Mouse (Mus musculus): ENCODE data around the gene Tmeff2. TPM values are rescaled to one million over a fixed set of nuclear protein-coding genes. Genes with fewer than 3 reads are reported as not detected.

Gene Tmeff2
- polyA plus RNA-seq, 1 experiment from 2014 or later, result 7.0 TPM

- no peak overlapping the region for H3K4me2 ChIP-seq
- H3K27ac ChIP-seq (ENCODE audit: low read depth, low read length), result no peak overlapping the region
- no peaks in the 10 kb centered on the region for H3K36me3 ChIP-seq (ENCODE audit: control insufficient read depth, insufficient read depth, low read length)
- no peaks in the 10 kb centered on the region for H3K27me3 ChIP-seq (ENCODE audit: control insufficient read depth, insufficient read depth, low read length)
- 88% methylated on average over 11 of the region's 11 CpGs for WGBS
- no peak overlapping the region for H3K4me3 ChIP-seq (ENCODE audit: low read depth, low read length)
- DNase-seq (ENCODE audit: low spot score, missing footprints) (no peak), ATAC-seq (ENCODE audit: low FRiP score) (no peak)
- H3K4me1 ChIP-seq (ENCODE audit: control insufficient read depth, insufficient read depth, low read length), result no peaks in the 10 kb centered on the region
- H3K9ac ChIP-seq (ENCODE audit: low read length), result no peak overlapping the region
- H3K9me3 ChIP-seq (ENCODE audit: control insufficient read depth, low read length), result no peaks in the 10 kb centered on the region
Observed at GRCm38 (mm10) chr1:51199088-51199830, 298.8 kb downstream of the Tmeff2 start.

DNA sequence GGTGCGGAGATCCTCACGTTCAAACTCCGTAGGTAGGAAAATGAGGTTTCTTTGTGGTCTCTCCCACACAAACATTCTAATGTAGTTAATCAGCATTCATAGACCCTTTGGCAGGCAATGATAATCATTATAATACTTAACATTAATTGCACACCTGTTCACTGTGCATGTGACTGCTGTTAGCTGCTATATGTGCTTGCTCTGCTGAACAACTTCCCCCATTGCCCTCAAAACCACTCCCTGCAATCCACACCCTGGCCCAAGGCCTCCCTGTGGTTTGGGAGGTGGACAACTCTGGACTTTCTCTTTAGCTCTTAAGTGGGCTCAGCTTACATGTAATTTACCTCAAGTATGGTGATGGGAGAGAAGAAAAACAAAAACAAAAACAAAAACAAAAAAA, 299.5 kb downstream of the Tmeff2 start:
- no peaks in the 10 kb centered on the region for H3K36me3 ChIP-seq (ENCODE audit: control insufficient read depth, insufficient read depth, low read length)

GRCm38 (mm10) chr1:51215631-51216030, 315.2 kb downstream of the Tmeff2 start:
- Histone ChIP-seq H3K4me1 (ENCODE audit: control insufficient read depth, insufficient read depth, low read length) (peaks cover 6% of the 10 kb centered on the region), H3K27ac (ENCODE audit: low read depth, low read length) (no peak overlapping the region), H3K4me3 (ENCODE audit: low read depth, low read length) (no peak overlapping the region), H3K27me3 (ENCODE audit: control insufficient read depth, insufficient read depth, low read length) (no peaks in the 10 kb centered on the region), H3K36me3 (ENCODE audit: control insufficient read depth, insufficient read depth, low read length) (no peaks in the 10 kb centered on the region), H3K9me3 (ENCODE audit: control insufficient read depth, low read length) (no peaks in the 10 kb centered on the region), H3K9ac (ENCODE audit: low read length) (no peak overlapping the region), H3K4me2 (no peak overlapping the region)
- WGBS, result 94% methylated on average over 3 of the region's 3 CpGs
- DNase-seq (ENCODE audit: low spot score, missing footprints) (no peak), ATAC-seq (ENCODE audit: low FRiP score) (no peak)

More for the DNA sequence above, 299.5 kb downstream of the Tmeff2 start:
- no peak for DNase-seq (ENCODE audit: low spot score, missing footprints)
- H3K4me1 ChIP-seq (ENCODE audit: control insufficient read depth, insufficient read depth, low read length), result no peaks in the 10 kb centered on the region
- H3K4me3 ChIP-seq (ENCODE audit: low read depth, low read length), result no peak overlapping the region
- no peak overlapping the region for H3K4me2 ChIP-seq
- H3K9me3 ChIP-seq (ENCODE audit: control insufficient read depth, low read length), result no peaks in the 10 kb centered on the region
- WGBS, result 92% methylated on average over 3 of the region's 3 CpGs
- no peak for ATAC-seq (ENCODE audit: low FRiP score)
- H3K27me3 ChIP-seq (ENCODE audit: control insufficient read depth, insufficient read depth, low read length), result no peaks in the 10 kb centered on the region
- no peak overlapping the region for H3K9ac ChIP-seq (ENCODE audit: low read length)
- H3K27ac ChIP-seq (ENCODE audit: low read depth, low read length), result no peak overlapping the region

DNA sequence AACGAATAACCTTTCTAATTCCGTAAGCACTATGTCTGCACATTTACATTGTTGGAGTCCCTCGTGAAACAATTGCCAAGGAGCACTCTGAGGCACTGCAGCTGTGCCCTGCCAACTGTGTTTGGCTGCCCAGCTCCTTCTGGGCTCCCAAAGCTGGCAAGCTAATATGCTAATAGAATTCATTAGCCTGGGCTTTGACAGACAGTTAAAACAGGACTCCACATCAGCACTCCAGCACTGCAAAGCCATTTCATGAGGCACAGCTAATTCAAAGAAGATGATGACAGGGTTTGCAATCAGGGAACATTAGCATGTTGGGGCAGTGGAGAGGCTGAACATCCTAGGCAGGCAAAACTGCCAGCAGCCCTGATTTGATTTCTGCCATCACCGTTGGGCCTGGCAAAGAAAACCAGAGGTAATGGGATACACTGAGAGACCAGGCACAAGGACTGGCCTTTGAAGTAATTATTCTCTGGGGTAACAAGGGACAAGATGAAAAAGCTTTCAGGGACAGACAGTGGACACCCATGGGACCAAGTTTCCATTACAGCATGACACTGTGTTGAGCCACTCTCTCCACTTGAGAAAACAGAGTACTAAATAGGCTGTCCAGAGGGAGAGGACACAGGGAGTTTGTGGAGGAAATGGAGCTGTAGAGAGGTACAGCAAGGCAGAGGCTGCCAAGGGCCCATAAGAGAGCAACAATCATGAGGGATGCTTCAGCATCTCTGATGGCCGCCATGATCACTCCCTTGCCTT, 316.0 kb downstream of the Tmeff2 start:
- H3K9me3 ChIP-seq (ENCODE audit: control insufficient read depth, low read length), result no peaks in the 10 kb centered on the region
- no peak overlapping the region for H3K4me2 ChIP-seq
- H3K4me3 ChIP-seq (ENCODE audit: low read depth, low read length), result no peak overlapping the region
- H3K9ac ChIP-seq (ENCODE audit: low read length), result no peak overlapping the region
- DNase-seq (ENCODE audit: low spot score, missing footprints), result no peak
- H3K36me3 ChIP-seq (ENCODE audit: control insufficient read depth, insufficient read depth, low read length), result no peaks in the 10 kb centered on the region
- no peaks in the 10 kb centered on the region for H3K27me3 ChIP-seq (ENCODE audit: control insufficient read depth, insufficient read depth, low read length)
- 69% methylated on average over 5 of the region's 5 CpGs for WGBS
- H3K27ac ChIP-seq (ENCODE audit: low read depth, low read length), result no peak overlapping the region
- H3K4me1 ChIP-seq (ENCODE audit: control insufficient read depth, insufficient read depth, low read length), result peaks cover 6% of the 10 kb centered on the region
- peak; percentile 61; the same call in 1 of the 2 replicates for ATAC-seq (ENCODE audit: low FRiP score)

DNA sequence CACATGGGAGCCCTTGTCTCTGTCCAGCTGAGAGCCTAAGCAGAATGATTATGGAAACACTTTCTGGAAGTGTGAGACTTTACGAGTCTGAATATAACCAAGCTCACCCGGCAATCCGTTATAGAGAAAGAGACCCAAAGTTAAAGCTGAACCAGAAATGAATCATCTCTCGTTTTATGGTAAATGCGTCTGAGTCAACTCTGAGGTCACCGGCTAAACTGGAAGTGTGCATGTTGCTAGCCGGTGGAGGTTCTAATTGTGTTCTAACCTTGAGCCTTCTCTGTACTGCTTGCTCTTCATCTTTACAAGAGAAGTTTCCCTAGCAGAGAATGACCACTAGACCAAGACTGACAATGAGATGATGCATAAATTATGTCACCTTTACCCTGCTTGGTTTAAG, 316.8 kb downstream of the Tmeff2 start:
- WGBS, result 64% methylated on average over 7 of the region's 7 CpGs
- Histone ChIP-seq H3K4me1 (ENCODE audit: control insufficient read depth, insufficient read depth, low read length) (peaks cover 6% of the 10 kb centered on the region), H3K27me3 (ENCODE audit: control insufficient read depth, insufficient read depth, low read length) (no peaks in the 10 kb centered on the region), H3K9ac (ENCODE audit: low read length) (no peak overlapping the region), H3K4me2 (no peak overlapping the region), H3K9me3 (ENCODE audit: control insufficient read depth, low read length) (no peaks in the 10 kb centered on the region), H3K4me3 (ENCODE audit: low read depth, low read length) (no peak overlapping the region), H3K36me3 (ENCODE audit: control insufficient read depth, insufficient read depth, low read length) (no peaks in the 10 kb centered on the region), H3K27ac (ENCODE audit: low read depth, low read length) (no peak overlapping the region)
- no peak for ATAC-seq (ENCODE audit: low FRiP score)
- no peak for DNase-seq (ENCODE audit: low spot score, missing footprints)

DNA sequence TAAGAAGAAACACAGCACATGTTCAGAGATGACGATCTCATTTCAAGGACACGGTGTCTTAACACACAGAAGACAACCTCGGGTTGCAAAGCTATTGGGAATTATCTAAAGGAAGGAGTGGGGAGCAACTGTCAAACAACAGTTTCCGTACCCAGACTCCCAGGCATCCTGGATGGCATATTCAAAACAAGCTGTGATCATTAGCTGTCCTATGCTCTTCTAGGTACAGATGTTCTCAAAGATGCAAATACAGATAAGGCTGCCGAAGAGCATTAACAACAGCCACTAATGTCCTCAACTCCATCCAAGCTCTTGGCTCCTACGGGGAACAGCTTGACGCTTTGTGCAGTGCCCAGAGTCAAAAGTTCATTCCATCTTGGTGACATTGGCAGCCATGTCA, 324.7 kb downstream of the Tmeff2 start:
- ATAC-seq (ENCODE audit: low FRiP score), result no peak
- Histone ChIP-seq H3K4me3 (ENCODE audit: low read depth, low read length) (no peak overlapping the region), H3K9ac (ENCODE audit: low read length) (no peak overlapping the region), H3K36me3 (ENCODE audit: control insufficient read depth, insufficient read depth, low read length) (no peaks in the 10 kb centered on the region), H3K27ac (ENCODE audit: low read depth, low read length) (no peak overlapping the region), H3K27me3 (ENCODE audit: control insufficient read depth, insufficient read depth, low read length) (no peaks in the 10 kb centered on the region), H3K4me1 (ENCODE audit: control insufficient read depth, insufficient read depth, low read length) (no peaks in the 10 kb centered on the region), H3K9me3 (ENCODE audit: control insufficient read depth, low read length) (no peaks in the 10 kb centered on the region), H3K4me2 (no peak overlapping the region)
- DNase-seq (ENCODE audit: low spot score, missing footprints), result no peak
- 88% methylated on average over 7 of the region's 7 CpGs for WGBS

Small RNA genes lying within 50 kb of the gene (microRNA-seq; reads per million reads assigned to microRNA genes)
- not detected for gene Gm25736
